Mouse (Mus musculus) lung, postnatal 25 days (tissue): ENCODE measurements at regions not wholly inside any gene's neighbourhood (a gene's known extent, or its start where the extent isn't known, plus 50 kb on each side); places are given as distances from the start of the nearest gene placed in this dataset.
A peak's percentile ranks its signal among the peaks of the same experiment; 100 is the strongest.

Source experiments
- DNase-seq: peaks from one replicate; pipeline ENCODE4 v3.0.0; 2022; ENCODE audit warnings: low spot score

DNA sequence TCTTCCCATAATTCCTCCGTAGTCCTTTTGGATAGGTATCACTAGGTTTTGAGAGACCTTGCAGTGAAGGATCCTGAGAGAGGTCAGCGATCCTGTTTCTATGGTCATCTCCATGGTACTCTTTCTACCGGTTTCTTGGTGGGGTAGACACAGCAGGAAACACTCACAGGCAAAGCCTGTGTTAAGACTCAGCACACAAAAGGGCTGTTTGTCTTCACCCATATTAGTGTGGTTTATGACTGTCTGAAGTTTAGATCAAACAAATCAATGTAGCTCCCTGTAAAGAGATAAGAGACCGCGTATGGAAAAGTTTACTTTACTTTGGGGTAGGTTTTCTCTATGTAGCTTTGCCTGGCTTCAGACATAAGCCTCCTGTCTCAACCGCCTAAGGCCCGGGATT is 282.5 kb upstream of the Rbms1 start:
- DNase-seq: no peak

DNA sequence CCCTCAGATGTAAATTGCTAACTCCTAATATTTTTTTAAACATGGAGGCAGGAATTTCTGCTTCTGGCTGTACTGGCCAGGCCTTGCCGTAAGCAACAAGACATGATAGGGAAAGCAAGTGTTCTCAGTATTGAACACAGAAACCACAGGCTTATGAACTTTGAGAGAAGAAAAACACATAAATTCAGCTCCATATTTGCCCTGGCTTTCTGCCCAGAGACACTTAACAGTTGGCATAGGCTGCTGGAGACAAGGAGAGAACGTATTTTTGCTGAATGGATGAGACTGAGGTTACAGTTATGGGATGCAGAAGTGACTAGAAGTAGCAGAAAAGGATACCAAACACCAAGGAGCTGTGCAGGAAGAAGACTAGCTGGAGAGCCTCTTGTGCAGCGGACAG is 258.7 kb upstream of the Rbms1 start:
- peak; percentile 30 for DNase-seq

DNA sequence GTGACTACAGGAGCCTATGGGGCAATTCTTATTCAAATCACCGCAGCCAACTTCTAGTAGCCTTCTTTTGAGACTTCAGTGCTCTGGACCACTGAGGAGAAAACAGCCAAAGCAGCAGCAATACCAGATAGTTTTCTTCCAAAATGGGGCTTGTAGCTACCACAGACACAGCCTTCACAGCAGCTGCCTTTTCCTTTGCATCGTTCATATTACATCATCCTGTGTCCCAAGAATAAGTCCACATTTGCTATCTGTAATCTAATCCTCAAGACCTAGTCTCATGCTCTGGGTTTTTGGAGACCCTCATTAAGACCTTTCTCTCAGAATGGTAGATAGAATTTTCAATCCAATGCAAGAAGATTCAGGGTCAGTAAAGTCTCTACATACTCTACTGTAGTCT is 258.2 kb upstream of the Rbms1 start:
- DNase-seq: no peak

DNA sequence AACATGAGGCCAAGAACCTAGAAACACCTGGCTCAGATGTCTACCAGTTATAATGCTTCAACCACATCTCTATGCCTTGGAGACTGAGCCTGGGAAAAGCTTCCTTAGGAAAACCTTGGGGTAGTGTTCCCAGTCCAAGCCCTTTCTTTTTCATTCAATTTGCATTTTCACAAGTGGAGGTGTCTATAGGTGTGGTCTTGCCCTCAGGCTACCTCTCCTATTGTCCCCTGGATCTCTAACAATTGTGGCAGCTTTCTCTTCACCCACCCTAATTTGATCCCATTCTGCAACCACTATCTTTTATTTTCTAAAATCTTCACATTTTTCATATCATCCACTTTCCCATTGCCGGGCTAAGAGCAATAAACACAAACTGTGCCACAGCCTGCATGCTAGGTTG is 251.0 kb upstream of the Rbms1 start:
- no peak for DNase-seq

DNA sequence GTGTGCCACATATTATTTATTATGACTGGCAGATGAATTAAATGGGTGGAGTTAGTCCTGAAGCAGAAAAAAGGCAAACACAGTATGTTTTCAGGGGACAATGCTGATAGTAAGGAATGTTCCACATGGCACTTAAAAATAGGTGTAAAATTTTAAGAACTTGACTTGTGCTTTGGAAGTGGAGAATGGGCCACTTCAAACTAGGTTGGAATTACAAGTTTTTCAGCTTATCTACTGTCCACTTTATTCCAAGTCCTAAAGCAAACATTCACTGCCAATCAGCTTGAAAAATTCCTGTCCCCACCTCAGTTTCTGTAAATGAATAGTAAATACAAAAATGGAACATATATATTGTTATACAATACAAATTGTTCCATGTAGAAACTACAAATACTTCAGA is 238.4 kb upstream of the Rbms1 start:
- peak; percentile 5 for DNase-seq

DNA sequence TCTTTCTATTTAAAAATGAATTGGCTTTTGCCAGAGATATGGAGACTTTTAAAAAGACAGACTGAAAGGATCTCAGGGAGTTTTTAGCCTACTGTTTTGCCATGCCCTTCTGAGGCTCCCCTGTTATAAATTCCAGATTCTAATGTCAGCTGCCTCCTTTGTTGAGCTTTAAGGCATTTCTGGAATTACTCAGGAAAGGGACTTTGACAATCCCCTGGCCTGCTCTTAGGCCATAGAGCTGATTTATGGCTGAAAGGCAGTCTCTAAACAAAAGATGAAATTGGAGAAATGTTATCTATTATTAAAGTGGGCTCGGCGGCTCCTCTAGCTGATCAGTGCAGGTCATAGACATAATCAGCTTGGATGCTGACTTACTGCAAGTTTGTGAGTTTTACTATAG is 231.0 kb upstream of the Rbms1 start:
- DNase-seq: no peak

DNA sequence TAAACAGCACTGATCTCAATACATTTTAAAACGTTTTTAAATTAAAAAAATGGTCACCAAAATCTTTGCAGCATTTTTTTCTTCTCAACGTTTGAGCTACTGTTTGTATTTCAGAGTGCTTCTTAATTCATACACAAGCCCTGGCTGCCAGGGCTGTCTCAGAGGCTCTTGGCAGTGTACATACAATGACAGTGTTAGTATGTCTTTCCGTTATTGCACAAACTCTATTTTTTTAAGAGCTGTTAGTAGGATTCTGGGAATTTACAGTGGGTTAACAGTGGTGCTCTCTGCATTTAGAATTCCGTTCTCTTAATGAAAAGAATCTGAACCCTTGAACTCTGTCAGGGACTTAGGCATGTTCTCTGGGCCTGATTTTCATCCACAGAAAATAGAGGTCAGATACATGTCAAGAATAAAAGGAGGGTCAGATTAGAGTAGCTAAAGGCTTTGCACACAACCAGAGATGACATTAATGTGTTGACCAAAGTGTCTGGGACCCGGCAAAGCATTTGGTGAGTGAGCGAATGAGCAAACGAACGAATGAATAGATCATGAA is 219.5 kb upstream of the Rbms1 start:
- DNase-seq: no peak

DNA sequence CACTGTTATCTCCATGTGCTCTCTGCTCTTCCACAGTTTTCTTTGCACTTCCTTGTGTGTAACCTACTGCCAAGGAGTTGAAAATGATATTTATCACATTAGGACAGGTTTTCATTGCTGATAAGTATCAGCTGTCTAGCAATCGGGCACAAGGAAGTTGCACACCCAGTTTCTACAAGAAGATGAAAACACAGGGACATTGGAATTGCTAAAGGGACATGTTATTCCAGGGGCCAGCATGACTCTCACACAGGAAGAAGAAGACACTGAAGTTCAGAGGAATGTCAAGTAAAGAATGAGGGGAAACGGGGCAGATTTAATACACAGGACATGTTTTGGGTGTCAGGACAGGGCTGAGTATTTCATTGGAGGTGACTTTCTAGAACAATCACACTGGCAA is 214.8 kb upstream of the Rbms1 start:
- peak; percentile 43 for DNase-seq

DNA sequence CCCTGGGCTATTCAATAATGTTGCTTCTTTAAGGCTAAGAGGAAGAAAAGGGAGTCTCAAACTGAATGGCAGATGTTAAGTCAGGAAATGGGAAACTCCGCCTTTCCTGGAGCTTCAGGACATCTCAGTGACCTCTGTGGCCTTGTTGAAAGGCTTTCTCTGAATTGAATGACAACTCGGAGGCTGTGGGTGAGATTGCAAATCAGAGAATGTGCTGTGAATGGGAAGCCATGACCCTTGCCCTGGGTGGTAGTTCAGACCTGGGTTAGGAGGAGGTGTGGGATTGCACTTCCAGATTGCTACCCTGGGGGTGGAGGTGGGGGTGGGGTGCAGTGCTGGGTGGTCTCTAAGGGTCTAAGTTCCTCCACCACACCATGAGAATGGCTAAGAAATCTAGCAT is 213.8 kb upstream of the Rbms1 start:
- peak; percentile 39 for DNase-seq

DNA sequence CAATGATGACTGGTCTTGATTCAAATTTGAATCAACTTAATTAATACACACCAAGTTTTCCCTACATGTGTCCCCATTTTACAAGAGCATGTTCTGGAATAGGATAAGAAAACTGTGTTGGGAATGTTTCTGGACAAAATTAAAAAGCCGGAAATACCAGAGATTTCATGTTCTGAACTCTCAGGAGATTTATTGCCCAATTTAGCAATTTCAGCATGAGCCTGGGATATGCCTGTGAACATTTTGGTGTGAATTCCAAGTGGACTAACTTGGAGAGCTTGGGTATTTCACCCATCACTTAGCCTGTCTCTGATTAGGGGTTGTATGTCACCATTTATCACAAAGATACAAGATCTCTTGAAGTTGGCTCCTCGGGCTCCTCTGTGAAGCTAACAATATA is 210.6 kb upstream of the Rbms1 start:
- peak; percentile 21 for DNase-seq

DNA sequence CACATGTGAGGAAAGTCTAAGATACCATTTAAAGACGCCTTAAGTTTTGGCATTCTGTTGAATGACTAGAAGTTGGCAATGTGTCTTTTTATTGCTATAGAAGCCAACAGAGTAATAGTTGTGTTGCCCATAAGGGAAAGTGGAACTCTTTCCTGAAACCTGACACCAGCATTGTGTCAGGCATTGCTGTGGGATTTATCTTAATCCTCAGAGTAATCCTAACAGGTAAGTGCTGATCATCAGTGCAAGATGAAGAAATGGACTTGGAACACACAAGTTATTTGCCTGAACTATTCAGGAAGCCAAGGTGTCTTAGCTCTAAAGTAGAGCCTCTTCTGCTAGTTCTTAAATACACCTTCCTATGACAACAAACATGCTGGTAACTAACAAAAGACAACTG is 198.3 kb upstream of the Rbms1 start:
- DNase-seq: no peak

DNA sequence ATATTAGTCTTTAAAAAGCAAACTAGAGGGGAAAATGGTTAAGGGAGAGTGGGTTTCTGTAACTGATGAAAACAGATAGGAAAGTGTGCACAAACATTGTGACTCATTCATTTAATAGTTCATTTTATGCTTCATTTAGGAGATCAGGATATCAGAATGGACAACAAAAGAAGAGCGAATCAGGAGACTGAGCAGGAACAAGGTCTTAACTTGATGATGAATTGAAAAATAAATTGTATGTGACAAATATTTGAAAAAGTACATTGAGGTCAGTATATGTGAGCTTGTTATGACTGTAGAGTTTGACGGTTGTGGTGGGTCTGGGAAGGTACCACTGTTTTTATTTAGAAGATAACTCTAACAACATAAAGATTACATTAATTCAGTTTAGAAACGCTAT is 196.8 kb upstream of the Rbms1 start:
- no peak for DNase-seq

DNA sequence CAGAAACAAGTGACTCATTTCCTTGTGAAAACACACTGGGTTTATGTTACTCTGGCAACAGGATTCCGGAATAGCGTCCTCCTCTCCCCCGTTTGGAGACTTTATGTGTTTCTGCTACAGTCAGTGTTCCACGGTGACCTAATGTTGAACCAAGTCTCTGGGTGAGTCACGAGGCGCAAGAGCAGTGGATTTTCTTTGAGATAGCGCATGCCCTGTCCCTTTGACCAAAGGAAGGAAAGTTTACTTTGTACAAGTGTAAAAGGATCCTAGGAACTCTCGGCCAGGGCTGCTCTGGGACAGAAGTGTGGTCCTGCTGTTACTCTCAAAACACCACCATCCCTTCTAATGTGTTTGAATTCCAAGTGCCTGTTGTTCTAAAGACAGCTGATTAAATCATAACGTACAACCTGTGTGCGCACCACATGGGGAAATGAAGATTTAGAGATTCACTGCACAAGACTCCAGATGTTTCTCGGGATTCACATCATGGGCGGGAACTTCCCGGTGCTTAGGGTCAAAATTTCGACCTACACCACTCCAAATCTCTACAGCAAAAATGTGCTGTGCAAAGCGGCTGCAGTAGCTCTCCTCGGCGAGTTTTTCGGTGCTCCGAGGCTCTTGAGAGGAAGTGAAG is 176.1 kb upstream of the Rbms1 start:
- peak; percentile 79 for DNase-seq

DNA sequence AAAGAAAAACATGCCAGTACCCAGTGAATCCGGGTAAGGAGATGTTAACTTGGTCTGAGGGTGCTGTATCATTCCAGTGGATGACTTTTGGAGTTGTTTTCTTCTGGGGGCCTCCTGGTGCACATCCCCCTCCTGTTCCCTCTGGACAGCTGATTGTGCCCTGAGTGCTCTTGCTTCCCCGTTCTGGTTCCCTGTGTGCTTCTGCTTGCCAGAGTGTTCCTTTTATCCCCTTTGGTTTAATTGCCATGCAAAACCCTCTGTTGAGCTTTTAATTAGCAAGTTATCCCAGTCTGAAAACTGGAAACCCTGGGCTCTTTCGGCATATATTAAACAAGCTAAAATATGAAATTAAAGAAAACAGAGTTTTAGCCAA is 175.6 kb upstream of the Rbms1 start:
- no peak for DNase-seq

DNA sequence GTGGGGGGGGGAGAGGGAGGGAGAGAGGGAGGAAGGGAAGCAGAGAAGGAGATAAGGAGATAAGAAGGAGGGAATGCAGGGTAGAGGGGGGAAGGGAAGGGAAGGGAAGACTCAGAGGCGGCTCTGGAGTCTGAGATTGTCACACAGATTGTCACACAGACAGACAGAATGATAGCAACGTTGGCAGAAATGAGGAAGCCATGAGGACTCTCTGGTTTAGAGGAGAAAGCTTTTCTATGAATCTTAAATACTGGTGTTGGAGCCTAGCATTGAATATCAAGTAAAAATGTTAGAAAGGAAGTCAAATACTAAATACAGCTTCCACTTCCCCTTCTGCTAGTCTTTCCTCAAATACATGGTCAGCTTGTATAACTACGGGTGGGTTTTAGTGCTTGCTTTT is 174.4 kb upstream of the Rbms1 start:
- no peak for DNase-seq

DNA sequence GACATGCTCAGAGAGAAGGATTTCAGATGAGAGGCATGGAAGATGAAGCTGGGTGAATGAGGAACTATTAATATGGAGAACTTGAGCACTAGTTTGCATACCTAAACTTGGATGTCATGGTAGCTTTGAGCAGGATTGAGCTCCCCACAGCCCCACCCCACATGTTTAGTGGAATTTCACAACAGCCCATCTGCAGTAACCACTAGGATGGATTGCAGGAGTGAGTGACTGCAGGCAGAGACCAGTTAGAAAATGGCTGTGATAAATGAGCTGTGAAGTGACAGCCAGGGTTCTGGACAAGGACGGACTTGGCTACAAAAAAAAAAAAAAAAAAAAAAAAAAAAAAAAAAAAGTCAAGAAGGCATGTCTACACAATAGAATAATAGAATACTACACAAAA is 173.9 kb upstream of the Rbms1 start:
- DNase-seq: peak; percentile 51

DNA sequence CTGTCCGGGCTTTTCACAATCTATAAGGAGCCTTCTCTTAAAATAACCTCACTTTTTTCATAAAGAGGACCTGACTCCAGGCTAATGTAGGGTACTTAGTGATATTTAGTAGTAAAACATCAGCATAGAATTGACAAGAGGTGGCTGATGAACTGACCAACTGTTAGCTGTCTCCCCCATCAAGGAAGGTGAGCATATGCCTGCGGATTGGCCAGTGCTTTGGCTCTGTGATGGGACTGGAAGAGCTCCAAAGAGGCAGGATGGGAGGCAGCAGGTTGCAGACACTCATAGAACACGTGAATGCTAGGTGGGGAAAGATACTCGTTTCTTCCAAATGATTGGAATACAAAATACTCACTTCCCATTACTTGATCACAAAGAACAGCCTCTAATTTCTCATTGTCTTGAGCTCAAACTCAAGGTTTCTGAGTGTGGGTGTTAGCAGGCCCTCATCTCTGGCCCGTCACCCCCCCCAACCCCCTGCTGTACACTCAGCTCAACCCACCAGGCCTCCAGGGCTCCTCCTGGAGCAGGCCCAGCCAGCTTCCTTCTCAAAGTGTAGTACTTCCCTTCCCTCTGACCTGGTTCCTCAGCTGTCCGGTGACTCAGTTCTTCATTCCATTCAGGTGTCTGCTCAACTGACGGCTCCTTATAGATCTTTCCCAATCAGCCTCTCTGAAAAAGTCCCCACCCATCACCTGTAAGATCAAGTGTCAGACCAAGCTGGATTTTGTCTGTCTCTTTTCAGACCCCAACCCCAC is 160.2 kb upstream of the Rbms1 start:
- DNase-seq: no peak

DNA sequence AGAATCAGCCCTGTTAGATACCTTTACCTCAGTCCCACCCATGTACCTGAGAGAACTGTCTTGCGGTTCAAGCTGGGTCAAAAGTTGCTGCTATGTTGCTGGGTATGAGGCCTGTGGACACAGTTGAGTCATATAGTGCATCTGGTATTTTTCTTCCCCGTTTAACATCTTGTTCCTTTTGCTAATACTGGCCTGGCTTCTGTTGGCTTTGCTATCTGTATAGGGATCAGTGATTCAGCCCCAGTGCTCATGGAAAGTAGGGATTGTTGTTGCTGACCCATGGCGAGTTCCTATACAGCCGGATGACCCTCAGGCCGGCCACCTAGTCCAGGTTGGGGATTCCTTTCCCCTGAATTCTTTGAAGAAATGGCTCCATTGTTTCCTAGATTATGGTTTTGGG is 158.3 kb upstream of the Rbms1 start:
- DNase-seq: no peak

DNA sequence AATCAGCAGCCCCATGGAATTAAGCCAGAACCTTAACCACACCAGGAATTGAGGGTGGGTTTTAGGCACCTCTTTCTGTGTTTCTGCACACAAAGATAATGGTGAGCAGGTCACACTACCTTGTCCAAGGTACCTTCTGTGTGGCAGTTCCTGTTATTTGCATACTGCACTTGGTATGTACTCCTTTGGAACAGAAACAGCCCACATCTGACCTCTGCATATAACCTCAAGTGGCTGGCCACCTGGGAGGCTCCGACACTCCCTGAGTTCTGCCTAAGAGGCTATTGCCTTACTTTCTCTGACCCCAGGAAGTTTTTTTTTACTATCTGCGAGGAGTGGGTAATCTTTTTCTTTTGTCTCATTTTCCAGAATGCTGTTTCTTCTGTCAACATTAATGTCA is 151.6 kb upstream of the Rbms1 start:
- DNase-seq: no peak

DNA sequence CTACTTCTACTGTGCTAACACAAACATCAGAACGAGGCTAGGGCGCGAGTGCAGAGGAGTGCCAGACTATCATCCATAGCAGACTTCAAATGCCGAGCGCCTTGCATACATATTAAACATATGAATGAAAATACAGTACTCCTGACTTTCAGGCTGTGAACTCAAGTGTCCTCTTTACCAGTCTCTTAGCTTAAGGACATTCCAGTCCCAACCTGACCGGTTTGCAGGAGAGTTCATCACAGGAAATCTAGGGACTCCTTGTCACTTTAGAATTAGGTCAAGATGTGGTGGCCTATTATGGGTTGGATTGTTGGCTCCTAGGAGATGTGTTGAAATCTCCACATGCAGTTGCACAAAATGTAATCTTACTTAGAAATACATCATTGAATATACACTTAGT is 150.9 kb upstream of the Rbms1 start:
- DNase-seq: peak; percentile 81

DNA sequence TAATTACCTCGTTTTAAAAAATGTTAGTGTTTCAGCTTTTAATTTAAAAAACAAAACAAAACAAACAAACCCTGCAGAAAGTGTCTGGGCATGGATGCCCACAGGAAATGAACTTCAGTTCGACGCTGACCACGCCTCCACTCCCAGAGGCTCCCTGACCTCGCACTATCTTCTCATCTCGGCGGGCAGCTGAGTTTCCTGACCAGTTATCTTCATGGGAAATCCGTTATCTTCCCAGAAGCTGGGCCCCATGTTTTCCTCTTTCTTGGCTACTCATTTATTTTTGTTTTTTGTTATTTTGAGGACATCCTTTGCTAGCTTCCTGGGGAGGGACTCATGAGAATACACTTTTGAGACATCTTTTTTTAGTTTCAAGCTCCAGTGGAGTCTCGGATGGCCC is 147.6 kb upstream of the Rbms1 start:
- peak; percentile 50 for DNase-seq

DNA sequence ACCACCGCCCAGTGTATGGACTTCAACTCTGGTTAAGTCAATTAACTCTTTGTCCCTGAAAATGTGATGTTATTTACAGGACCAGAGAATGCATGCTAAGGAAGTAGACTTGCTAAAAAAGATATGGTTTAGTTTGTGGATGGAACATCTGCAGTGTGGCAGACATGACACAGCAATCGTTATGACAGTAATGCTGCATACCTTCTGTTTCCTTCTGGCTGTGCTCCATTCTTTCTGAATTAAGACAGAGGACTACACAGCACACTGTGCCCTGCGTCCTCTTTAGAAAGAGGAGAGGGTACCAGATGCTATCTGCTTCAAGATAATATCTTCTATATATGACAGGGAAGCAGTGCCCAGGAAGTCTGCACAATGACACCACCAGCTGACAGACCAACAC is 146.6 kb upstream of the Rbms1 start:
- no peak for DNase-seq

DNA sequence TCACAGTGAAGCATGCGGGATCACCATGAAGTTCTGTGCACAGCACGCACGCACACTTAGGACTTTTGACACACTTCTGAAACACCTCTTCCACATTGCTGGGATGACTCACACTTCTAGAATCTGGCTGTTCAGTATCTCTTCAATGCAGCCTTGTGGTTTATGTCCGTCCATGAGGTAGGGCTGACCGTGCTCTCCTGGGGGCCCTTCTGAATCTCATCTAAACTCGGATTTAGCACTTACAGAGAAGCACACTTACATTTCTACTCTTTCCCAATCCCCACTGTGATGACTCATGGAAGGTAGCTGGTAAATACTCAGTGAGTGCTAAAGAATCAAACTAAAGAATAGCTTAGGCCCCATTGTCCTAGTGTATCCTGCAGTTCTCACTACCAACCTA is 142.2 kb upstream of the Rbms1 start:
- no peak for DNase-seq

DNA sequence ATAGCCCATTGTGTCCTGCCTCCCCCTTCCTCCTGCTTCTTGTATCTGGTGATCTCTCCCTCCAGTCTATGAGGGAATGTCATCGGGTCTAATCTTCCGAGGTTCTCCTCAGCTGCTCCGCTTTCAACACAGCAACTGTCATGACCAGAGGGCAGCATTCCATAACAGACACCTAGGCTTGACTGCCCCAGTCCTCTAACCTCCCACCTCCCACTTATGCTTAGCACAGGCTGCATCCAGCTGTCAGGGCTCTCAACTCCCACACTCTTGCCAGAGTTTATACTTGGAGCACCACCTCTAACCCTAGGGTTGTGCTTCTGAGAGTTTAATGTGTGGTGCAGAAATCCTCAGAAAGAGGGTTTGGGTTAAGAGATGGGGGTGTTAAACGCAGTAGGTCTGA is 137.9 kb upstream of the Rbms1 start:
- peak; percentile 47 for DNase-seq
